Mouse (Mus musculus) lung, postnatal 0 days (tissue): Measurements from ENCODE around the gene Arf3. TPM values are rescaled to one million over a fixed set of nuclear protein-coding genes. Genes with fewer than 3 reads are reported as not detected.
A peak's percentile ranks its signal among the peaks of the same experiment; 100 is the strongest.

ENCODE experiments used
- ATAC-seq: fragments of 200-750 bp; cut with Nextera tagmentation; 2 replicates; pipeline ENCODE4 v1.8.0; 2017; ENCODE audit warnings: moderate library complexity
- DNase-seq: peaks from one replicate; pipeline ENCODE4 v3.0.0-alpha.2; 2016; ENCODE audit warnings: low spot score
- H3K27ac ChIP-seq: fragments of 300-500 bp; sonication (generic); 2 replicates; pipeline ENCODE4 v1.5.1; 2014; ENCODE audit warnings: antibody characterized with exemption, mild to moderate bottlenecking, low read length, mixed read lengths
- H3K27me3 ChIP-seq: fragments of 300-500 bp; sonication (generic); replicated peaks from 2 replicates; pipeline ENCODE4 v1.6.1; 2014; ENCODE audit warnings: low read length, mixed read lengths; ENCODE audit not compliant: insufficient read depth
- H3K36me3 ChIP-seq: fragments of 300-500 bp; sonication (generic); 2 replicates; pipeline ENCODE4 v1.6.1; 2014; ENCODE audit warnings: low read length, mixed read lengths; ENCODE audit not compliant: insufficient read depth
- H3K4me1 ChIP-seq: fragments of 300-500 bp; sonication (generic); 2 replicates; pipeline ENCODE4 v1.6.1; 2014; ENCODE audit warnings: antibody characterized with exemption, low read depth, low read length, mixed read lengths; ENCODE audit not compliant: insufficient read depth
- H3K4me2 ChIP-seq: fragments of 300-500 bp; sonication (generic); replicated peaks from 2 replicates; pipeline ENCODE4 v1.6.1; 2014; ENCODE audit warnings: low read depth, mild to moderate bottlenecking, low read length, moderate library complexity, mixed read lengths
- H3K4me3 ChIP-seq: fragments of 300-500 bp; sonication (generic); 2 replicates; pipeline ENCODE4 v1.5.1; 2014; ENCODE audit warnings: low read depth, low read length
- H3K9ac ChIP-seq: fragments of 300-500 bp; sonication (generic); replicated peaks from 2 replicates; pipeline ENCODE4 v1.6.1; 2014; ENCODE audit warnings: low read depth, mild to moderate bottlenecking
- H3K9me3 ChIP-seq: fragments of 300-500 bp; sonication (generic); 2 replicates; pipeline ENCODE4 v1.6.1; 2016; ENCODE audit warnings: low read length, mixed read lengths
- CTCF ChIP-seq: IDR thresholded peaks from 2 replicates; pipeline ENCODE4 v1.5.1; 2016; ENCODE audit warnings: antibody characterized with exemption, mild to moderate bottlenecking
- EP300 ChIP-seq: IDR thresholded peaks from 2 replicates; pipeline ENCODE4 v1.6.1; 2016; ENCODE audit warnings: antibody characterized with exemption, mild to moderate bottlenecking, control low read depth
- WGBS: fragments of 180-500 bp; shearing (Covaris S2); extraction: QIAGEN DNeasy Blood & Tissue Kit; methylation state at CpG from one replicate; pipeline ENCODE4 v1.1.7; 2014; 5-methylcytosine and 5-hydroxymethylcytosine counted together
- polyA plus RNA-seq: library from polyadenylated mRNA; unstranded; fragments of >200 nt; fragmentation: Nextera tagmentation; extraction: Ambion mirVana; gene quantifications from 2 replicates; pipeline ENCODE4 v1.2.1, GENCODE M21; 2015

Gene Arf3
- polyA plus RNA-seq, 1 experiment from 2014 or later: 47.1 TPM

- H3K4me3 ChIP-seq: no peak overlapping the region
- DNase-seq: no peak
- H3K9ac ChIP-seq: no peak overlapping the region; the same call in 1 of the 2 replicates
These were observed 36.3 kb downstream of the Arf3 start for GRCm38 (mm10) chr15:98726746-98727145.

GRCm38 (mm10) chr15:98726079-98726478, 36.9 kb downstream of the Arf3 start:
- DNase-seq (no peak), ATAC-seq (no peak)
- 69% methylated on average over 4 of the region's 4 CpGs for WGBS
- H3K4me1 ChIP-seq: peaks cover 12% of the 10 kb centered on the region
- H3K4me2 ChIP-seq: no peak overlapping the region
- H3K9ac ChIP-seq: no peak overlapping the region
- no peak overlapping the region for H3K4me3 ChIP-seq
- H3K9me3 ChIP-seq: no peaks in the 10 kb centered on the region
- no peaks in the 10 kb centered on the region for H3K36me3 ChIP-seq
- TF ChIP-seq CTCF (no peak), EP300 (no peak)
- no peak overlapping the region for H3K27ac ChIP-seq
- no peaks in the 10 kb centered on the region for H3K27me3 ChIP-seq

More at GRCm38 (mm10) chr15:98726746-98727145, 36.3 kb downstream of the Arf3 start:
- no peak for ATAC-seq
- Histone ChIP-seq H3K4me2 (peak overlapping the region; percentile 96), H3K4me1 (peaks cover 12% of the 10 kb centered on the region), H3K27me3 (no peaks in the 10 kb centered on the region), H3K9me3 (no peaks in the 10 kb centered on the region), H3K36me3 (no peaks in the 10 kb centered on the region), H3K27ac (no peak overlapping the region)
- 47% methylated on average over 7 of the region's 7 CpGs for WGBS
- no peak for TF ChIP-seq EP300
- TF ChIP-seq CTCF: no peak

GRCm38 (mm10) chr15:98724441-98724840, 38.6 kb downstream of the Arf3 start:
- Histone ChIP-seq H3K9ac (no peak overlapping the region), H3K4me3 (no peak overlapping the region), H3K27ac (no peak overlapping the region), H3K36me3 (no peaks in the 10 kb centered on the region), H3K9me3 (no peaks in the 10 kb centered on the region), H3K4me1 (peaks cover 12% of the 10 kb centered on the region), H3K27me3 (no peaks in the 10 kb centered on the region), H3K4me2 (no peak overlapping the region)
- TF ChIP-seq EP300 (no peak), CTCF (no peak)
- ATAC-seq (peak; percentile 10; the same call in 1 of the 2 replicates), DNase-seq (no peak)
- 24% methylated on average over 16 of the region's 19 CpGs for WGBS

- DNase-seq (peak; percentile 37), ATAC-seq (0 out of 2 replicates have a peak, but pooled peaks have one; percentile 41)
- no peaks in the 10 kb centered on the region for H3K27me3 ChIP-seq
- H3K4me2 ChIP-seq: no peak overlapping the region
- 39% methylated on average over 14 of the region's 14 CpGs for WGBS
- H3K9ac ChIP-seq: no peak overlapping the region
- TF ChIP-seq CTCF (no peak), EP300 (no peak)
- H3K36me3 ChIP-seq: no peaks in the 10 kb centered on the region
- no peak overlapping the region for H3K27ac ChIP-seq
- H3K4me3 ChIP-seq: no peak overlapping the region
- H3K4me1 ChIP-seq: peaks cover 12% of the 10 kb centered on the region
- no peaks in the 10 kb centered on the region for H3K9me3 ChIP-seq
These were observed 40.2 kb downstream of the Arf3 start for GRCm38 (mm10) chr15:98722854-98723253.

GRCm38 (mm10) chr15:98722191-98722590, 40.8 kb downstream of the Arf3 start:
- no peak overlapping the region for H3K4me2 ChIP-seq
- TF ChIP-seq CTCF: no peak
- no peak for TF ChIP-seq EP300
- no peaks in the 10 kb centered on the region for H3K36me3 ChIP-seq
- ATAC-seq: no peak
- peaks cover 10% of the 10 kb centered on the region for H3K4me1 ChIP-seq
- no peak for DNase-seq
- 73% methylated on average over 8 of the region's 8 CpGs for WGBS
- no peaks in the 10 kb centered on the region for H3K9me3 ChIP-seq
- H3K27ac ChIP-seq: no peak overlapping the region
- H3K9ac ChIP-seq: no peak overlapping the region
- no peaks in the 10 kb centered on the region for H3K27me3 ChIP-seq
- H3K4me3 ChIP-seq: no peak overlapping the region

GRCm38 (mm10) chr15:98717301-98717700, 45.7 kb downstream of the Arf3 start:
- no peak overlapping the region for H3K9ac ChIP-seq

GRCm38 (mm10) chr15:98714230-98714652, 48.8 kb downstream of the Arf3 start:
- DNase-seq: peak; percentile 73
- H3K27ac ChIP-seq: no peak overlapping the region

More at GRCm38 (mm10) chr15:98717301-98717700, 45.7 kb downstream of the Arf3 start:
- DNase-seq: no peak
- no peak overlapping the region for H3K27ac ChIP-seq
- H3K36me3 ChIP-seq: no peaks in the 10 kb centered on the region
- TF ChIP-seq CTCF (no peak), EP300 (no peak)
- H3K4me3 ChIP-seq: no peak overlapping the region
- 49% methylated on average over 16 of the region's 16 CpGs for WGBS
- H3K4me2 ChIP-seq: no peak overlapping the region
- H3K4me1 ChIP-seq: no peaks in the 10 kb centered on the region
- H3K27me3 ChIP-seq: no peaks in the 10 kb centered on the region
- H3K9me3 ChIP-seq: no peaks in the 10 kb centered on the region
- ATAC-seq: no peak

More at GRCm38 (mm10) chr15:98714230-98714652, 48.8 kb downstream of the Arf3 start:
- peak; percentile 84 for ATAC-seq
- H3K4me1 ChIP-seq: no peaks in the 10 kb centered on the region
- H3K9ac ChIP-seq: no peak overlapping the region
- no peak overlapping the region for H3K4me3 ChIP-seq
- H3K9me3 ChIP-seq: no peaks in the 10 kb centered on the region
- peak; percentile 68 for TF ChIP-seq EP300
- no peak for TF ChIP-seq CTCF
- 30% methylated on average over 5 of the region's 5 CpGs for WGBS
- H3K36me3 ChIP-seq: no peaks in the 10 kb centered on the region
- no peak overlapping the region for H3K4me2 ChIP-seq
- no peaks in the 10 kb centered on the region for H3K27me3 ChIP-seq
